Mouse (Mus musculus): ENCODE measurements around the gene Umad1.

GRCm38 (mm10) chr6:8489938-8490585 lies 231.0 kb downstream of the Umad1 start:
- TF ChIP-seq POLR2A (IDR thresholded peaks at IDR 0.05; ENCODE audit: borderline replicate concordance, extremely low read depth, insufficient read depth, insufficient read length, poor library complexity, severe bottlenecking), result no peak
- no peak for TF ChIP-seq CTCF (IDR thresholded peaks at IDR 0.05; ENCODE audit: borderline replicate concordance, extremely low read depth, insufficient read depth, insufficient read length)

Measured in brain, embryonic 14.5 days (tissue).